Comparison of ENCODE assay signal across 18 mouse cellular contexts in the genomic region with DNA sequence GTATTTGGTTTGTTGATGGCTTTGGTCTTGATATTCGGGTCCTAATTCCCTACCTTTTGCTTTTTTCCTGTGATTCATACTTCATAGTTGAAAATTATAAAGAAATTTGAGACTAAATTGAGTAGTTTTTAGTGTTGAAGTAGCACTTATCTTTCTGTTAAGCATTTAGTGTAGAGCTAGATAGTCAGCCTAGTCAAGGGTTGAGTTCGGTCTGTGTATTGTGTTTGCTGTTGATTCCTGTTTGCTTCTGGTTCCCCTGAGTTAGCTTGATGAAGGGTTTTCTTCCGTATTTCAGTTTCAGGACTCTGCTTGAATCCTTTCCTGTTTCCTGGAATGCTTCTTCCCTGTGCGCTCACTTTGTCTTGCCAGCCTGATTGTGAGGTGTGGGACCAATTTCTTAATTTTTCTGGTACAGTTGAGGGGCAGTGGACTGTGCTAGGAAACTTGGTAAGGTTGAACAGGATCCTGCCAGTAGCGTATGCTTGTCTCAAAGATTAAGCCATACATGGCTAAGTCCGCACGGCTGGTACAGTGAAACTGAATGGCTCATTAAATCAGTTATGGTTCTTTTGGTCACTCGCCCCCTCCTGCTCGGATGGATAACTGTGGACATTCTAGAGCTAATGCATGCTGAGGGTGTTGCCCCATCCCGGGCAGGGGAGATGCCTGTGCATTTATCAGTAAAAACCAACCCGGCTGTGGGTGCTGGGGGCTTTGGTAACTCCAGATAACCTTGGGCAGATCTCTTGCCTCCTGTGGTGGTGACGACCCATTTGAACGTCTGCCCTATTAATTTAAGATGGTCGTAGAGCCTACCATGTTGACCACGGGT. TPM values are rescaled to one million over a fixed set of nuclear protein-coding genes. Genes with fewer than 3 reads are reported as not detected.
DNase-seq lines count a peak whose midpoint lies in the region; ATAC-seq and TF ChIP-seq lines count a peak whose summit lies in the region.
"Had no signal": no experiment of that assay in that cellular context is flagged by ENCODE, and none has a peak within 500 bp of the region (broad histone marks: within the 10 kb centered on the region; RNA-seq: fewer than 3 reads in every experiment).

No protein-coding gene starts in this region.

- no peak overlapping the region for H3K27ac ChIP-seq in stomach, embryonic 14.5 days (ENCODE audit: low read length)
- no peak overlapping the region for H3K27ac ChIP-seq in stomach, postnatal 0 days (replicated peaks)
- peak overlapping the region; percentile 73 for H3K27ac ChIP-seq in liver, embryonic 16.5 days (ENCODE audit: low read length)
- H3K27ac ChIP-seq in hindbrain, embryonic 13.5 days, result no peak overlapping the region
- H3K27ac ChIP-seq in heart, embryonic 12.5 days (ENCODE audit: poor library complexity, severe bottlenecking), result no peak overlapping the region
- H3K27ac ChIP-seq: embryonic facial prominence, embryonic 12.5 days; forebrain, embryonic 12.5 days; hindbrain, embryonic 15.5 days; limb, embryonic 15.5 days; neural tube, embryonic 12.5 days had no signal

- no peaks in the 10 kb centered on the region for H3K36me3 ChIP-seq in stomach, embryonic 14.5 days (ENCODE audit: control insufficient read depth, insufficient read depth, low read length)
- H3K36me3 ChIP-seq in stomach, postnatal 0 days (ENCODE audit: control insufficient read depth, insufficient read depth, low read length), result no peaks in the 10 kb centered on the region
- peaks cover 20% of the 10 kb centered on the region for H3K36me3 ChIP-seq in erythroblast, embryonic 14.5 days (ENCODE audit: control insufficient read depth)
- H3K36me3 ChIP-seq in liver, embryonic 16.5 days (ENCODE audit: control insufficient read depth, insufficient read depth), result peaks cover 6% of the 10 kb centered on the region
- H3K36me3 ChIP-seq in hindbrain, embryonic 13.5 days, result peaks cover 2% of the 10 kb centered on the region; the same call in 1 of the 2 replicates
- H3K36me3 ChIP-seq in heart, embryonic 12.5 days, result peaks cover 20% of the 10 kb centered on the region
- H3K36me3 ChIP-seq: hindbrain, embryonic 15.5 days had no signal

- H3K9me3 ChIP-seq in stomach, embryonic 14.5 days (ENCODE audit: control insufficient read depth, low read depth, low read length), result no peaks in the 10 kb centered on the region
- no peaks in the 10 kb centered on the region for H3K9me3 ChIP-seq in stomach, postnatal 0 days (ENCODE audit: control insufficient read depth, low read length)
- H3K9me3 ChIP-seq in erythroblast, embryonic 14.5 days (ENCODE audit: control insufficient read depth, low read length), result peaks cover 9% of the 10 kb centered on the region
- H3K9me3 ChIP-seq in liver, embryonic 16.5 days (replicated peaks; ENCODE audit: control insufficient read depth, low read length), result peaks cover 5% of the 10 kb centered on the region; the same call in 1 of the 2 replicates
- H3K9me3 ChIP-seq in hindbrain, embryonic 13.5 days, result 0 out of 2 replicates have a peak, but pooled peaks cover 2% of the 10 kb centered on the region
- peaks cover 10% of the 10 kb centered on the region for H3K9me3 ChIP-seq in heart, embryonic 12.5 days (replicated peaks)
- H3K9me3 ChIP-seq: embryonic facial prominence, embryonic 12.5 days; forebrain, embryonic 12.5 days; hindbrain, embryonic 15.5 days; limb, embryonic 15.5 days; neural tube, embryonic 12.5 days had no signal

- no peak overlapping the region for H3K9ac ChIP-seq in stomach, embryonic 14.5 days (replicated peaks; ENCODE audit: low read depth, low read length)
- H3K9ac ChIP-seq in stomach, postnatal 0 days (ENCODE audit: low read length), result no peak overlapping the region
- H3K9ac ChIP-seq in liver, embryonic 16.5 days (ENCODE audit: low read depth, low read length), result peak overlapping the region; percentile 41
- H3K9ac ChIP-seq in hindbrain, embryonic 13.5 days, result no peak overlapping the region
- no peak overlapping the region for H3K9ac ChIP-seq in heart, embryonic 12.5 days
- H3K9ac ChIP-seq: embryonic facial prominence, embryonic 12.5 days; forebrain, embryonic 12.5 days; hindbrain, embryonic 15.5 days; limb, embryonic 15.5 days; neural tube, embryonic 12.5 days had no signal

- no peak overlapping the region for H3K4me2 ChIP-seq in stomach, embryonic 14.5 days (replicated peaks; ENCODE audit: low read depth, low read length)
- no peak overlapping the region for H3K4me2 ChIP-seq in stomach, postnatal 0 days (replicated peaks; ENCODE audit: low read depth)
- peak overlapping the region; percentile 56 for H3K4me2 ChIP-seq in liver, embryonic 16.5 days (ENCODE audit: low read depth, low read length)
- no peak overlapping the region for H3K4me2 ChIP-seq in hindbrain, embryonic 13.5 days
- H3K4me2 ChIP-seq in heart, embryonic 12.5 days, result no peak overlapping the region
- H3K4me2 ChIP-seq: embryonic facial prominence, embryonic 12.5 days; forebrain, embryonic 12.5 days; hindbrain, embryonic 15.5 days; limb, embryonic 15.5 days; neural tube, embryonic 12.5 days had no signal

- no peaks in the 10 kb centered on the region for H3K27me3 ChIP-seq in stomach, embryonic 14.5 days (ENCODE audit: control insufficient read depth, insufficient read depth, low read length)
- no peaks in the 10 kb centered on the region for H3K27me3 ChIP-seq in stomach, postnatal 0 days (ENCODE audit: control insufficient read depth, insufficient read depth, low read length)
- H3K27me3 ChIP-seq in erythroblast, embryonic 14.5 days (ENCODE audit: control insufficient read depth), result no peaks in the 10 kb centered on the region
- no peaks in the 10 kb centered on the region for H3K27me3 ChIP-seq in liver, embryonic 16.5 days (ENCODE audit: control insufficient read depth, insufficient read depth, low read depth, low read length)
- H3K27me3 ChIP-seq in hindbrain, embryonic 13.5 days, result no peaks in the 10 kb centered on the region
- no peaks in the 10 kb centered on the region for H3K27me3 ChIP-seq in heart, embryonic 12.5 days (replicated peaks)
- H3K27me3 ChIP-seq: embryonic facial prominence, embryonic 12.5 days; forebrain, embryonic 12.5 days; hindbrain, embryonic 15.5 days; limb, embryonic 15.5 days; neural tube, embryonic 12.5 days had no signal

- WGBS in stomach, embryonic 14.5 days, result 84% methylated on average over 15 of the region's 15 CpGs
- 89% methylated on average over 15 of the region's 15 CpGs for WGBS in stomach, postnatal 0 days
- 39% methylated on average over 15 of the region's 15 CpGs for WGBS in liver, embryonic 16.5 days (ENCODE audit: insufficient replicate concordance)
- WGBS in hindbrain, embryonic 13.5 days, result 90% methylated on average over 15 of the region's 15 CpGs
- 75% methylated on average over 15 of the region's 15 CpGs for WGBS in heart, embryonic 12.5 days

- no peak overlapping the region for H3K4me3 ChIP-seq in stomach, embryonic 14.5 days (ENCODE audit: low read depth, low read length)
- no peak overlapping the region for H3K4me3 ChIP-seq in stomach, postnatal 0 days (ENCODE audit: low read depth, low read length)
- H3K4me3 ChIP-seq in erythroblast, embryonic 14.5 days (replicated peaks), result peak overlapping the region; percentile 33
- peak overlapping the region; percentile 18 for H3K4me3 ChIP-seq in liver, embryonic 16.5 days (ENCODE audit: low read depth, low read length)
- H3K4me3 ChIP-seq in hindbrain, embryonic 13.5 days, result no peak overlapping the region
- no peak overlapping the region for H3K4me3 ChIP-seq in heart, embryonic 12.5 days
- H3K4me3 ChIP-seq: embryonic facial prominence, embryonic 12.5 days; forebrain, embryonic 12.5 days; hindbrain, embryonic 15.5 days; limb, embryonic 15.5 days; neural tube, embryonic 12.5 days had no signal

- TF ChIP-seq CTCF in stomach, postnatal 0 days (IDR thresholded peaks at IDR 0.05; ENCODE audit: low read depth), result no peak

- TF ChIP-seq EP300 in stomach, postnatal 0 days (optimal IDR thresholded peaks at IDR 0.05), result no peak

- 0 out of 2 replicates have a peak, but pooled peaks cover 2% of the 10 kb centered on the region for H3K4me1 ChIP-seq in stomach, embryonic 14.5 days (ENCODE audit: control insufficient read depth, insufficient read depth, low read length)
- no peaks in the 10 kb centered on the region for H3K4me1 ChIP-seq in stomach, postnatal 0 days (replicated peaks; ENCODE audit: control insufficient read depth, insufficient read depth)
- peaks cover 51% of the 10 kb centered on the region for H3K4me1 ChIP-seq in erythroblast, embryonic 14.5 days (ENCODE audit: control insufficient read depth)
- peaks cover 30% of the 10 kb centered on the region for H3K4me1 ChIP-seq in liver, embryonic 16.5 days (ENCODE audit: control insufficient read depth, low read depth, low read length)
- H3K4me1 ChIP-seq in hindbrain, embryonic 13.5 days (replicated peaks), result no peaks in the 10 kb centered on the region
- peaks cover 14% of the 10 kb centered on the region for H3K4me1 ChIP-seq in heart, embryonic 12.5 days (replicated peaks)
- H3K4me1 ChIP-seq: embryonic facial prominence, embryonic 12.5 days; forebrain, embryonic 12.5 days; hindbrain, embryonic 15.5 days; limb, embryonic 15.5 days; neural tube, embryonic 12.5 days had no signal

- no peak for DNase-seq in stomach, postnatal 0 days (ENCODE audit: low spot score)
- no peak for DNase-seq in neural tube, embryonic 10.5 days (ENCODE audit: extremely low spot score, low spot score)
- DNase-seq: adrenal gland, postnatal 10 days; cerebellum, postnatal 36 days; kidney, postnatal 14 days; layer of hippocampus, adult 9-11 months; thymus, postnatal 14 days had no signal

- peak; percentile 58; the same call in 1 of the 2 replicates for ATAC-seq in stomach, embryonic 14.5 days (ENCODE audit: insufficient number of reproducible peaks, insufficient read depth, low FRiP score, low read depth)
- ATAC-seq in stomach, postnatal 0 days (ENCODE audit: low FRiP score, low TSS enrichment), result no peak
- ATAC-seq in liver, embryonic 16.5 days (ENCODE audit: low read depth), result peak; percentile 93
- no peak for ATAC-seq in hindbrain, embryonic 13.5 days (ENCODE audit: low FRiP score)
- ATAC-seq in heart, embryonic 12.5 days (ENCODE audit: insufficient number of reproducible peaks, low FRiP score), result no peak
- ATAC-seq: CD4-positive, CD25-positive, alpha-beta regulatory T cell, adult 4 months had no signal

RNA-seq across cellular contexts. Expression of a gene that starts 14.8 kb away (rescaled TPM):
- polyA plus RNA-seq in stomach, embryonic 14.5 days (2014; fragmentation: Nextera tagmentation; extraction: Ambion mirVana), result 34.6 and 34.8 TPM in 2 replicates
- polyA plus RNA-seq in stomach, postnatal 0 days (2015; fragmentation: Nextera tagmentation; extraction: Ambion mirVana), result 8.4 and 8.6 TPM in 2 replicates
- polyA plus RNA-seq in erythroblast, embryonic 14.5 days (2012), result 0.11 and 0.19 TPM in 2 replicates
- polyA plus RNA-seq in liver, embryonic 16.5 days (2015; fragmentation: Nextera tagmentation; extraction: Ambion mirVana), result 8.7 and 9.3 TPM in 2 replicates
- 113 and 117 TPM in 2 replicates for polyA plus RNA-seq in hindbrain, embryonic 13.5 days (2015; fragmentation: Nextera tagmentation; extraction: Ambion mirVana)
- polyA plus RNA-seq in heart, embryonic 12.5 days (2016; fragmentation: Nextera tagmentation; extraction: Ambion mirVana), result 34.2 and 38.1 TPM in 2 replicates

RNA-seq across cellular contexts. Expression of a gene that starts 48.0 kb away (rescaled TPM):
- polyA plus RNA-seq in stomach, embryonic 14.5 days (2014; fragmentation: Nextera tagmentation; extraction: Ambion mirVana), result 80.0 and 81.9 TPM in 2 replicates
- 69.4 and 70.8 TPM in 2 replicates for polyA plus RNA-seq in stomach, postnatal 0 days (2015; fragmentation: Nextera tagmentation; extraction: Ambion mirVana)
- polyA plus RNA-seq in erythroblast, embryonic 14.5 days (2012), result 7.1 and 8.2 TPM in 2 replicates
- polyA plus RNA-seq in liver, embryonic 16.5 days (2015; fragmentation: Nextera tagmentation; extraction: Ambion mirVana), result 38.9 and 42.5 TPM in 2 replicates
- 38.6 and 41.9 TPM in 2 replicates for polyA plus RNA-seq in hindbrain, embryonic 13.5 days (2015; fragmentation: Nextera tagmentation; extraction: Ambion mirVana)
- 80.8 and 81.7 TPM in 2 replicates for polyA plus RNA-seq in heart, embryonic 12.5 days (2016; fragmentation: Nextera tagmentation; extraction: Ambion mirVana)

Comparison
In these comparisons a context has a peak if more than half of its experiments do, and no peak if none do; other contexts are left out.
1. ATAC-seq: peak in stomach, embryonic 14.5 days (single experiment) and liver, embryonic 16.5 days (single experiment); none in stomach, postnatal 0 days (single experiment), hindbrain, embryonic 13.5 days (single experiment) and heart, embryonic 12.5 days (single experiment).
2. H3K4me3 ChIP-seq: peak in erythroblast, embryonic 14.5 days (single experiment) and liver, embryonic 16.5 days (single experiment); none in stomach, embryonic 14.5 days (single experiment), stomach, postnatal 0 days (single experiment), hindbrain, embryonic 13.5 days (single experiment) and heart, embryonic 12.5 days (single experiment).